Mouse (Mus musculus): Measurements from ENCODE around the gene Prtg.

GRCm38 (mm10) chr9:72902057-72902456 is 95.4 kb downstream of the Prtg start:
- no peak for TF ChIP-seq GATA1 (IDR thresholded peaks at IDR 0.05; ENCODE audit: low read length)
- TF ChIP-seq TAL1 (IDR thresholded peaks at IDR 0.05; ENCODE audit: low read length) = no peak
